Mouse (Mus musculus): Measurements from ENCODE around the gene Cd8b1.
A peak's percentile ranks its signal among the peaks of the same experiment; 100 is the strongest.

DNA sequence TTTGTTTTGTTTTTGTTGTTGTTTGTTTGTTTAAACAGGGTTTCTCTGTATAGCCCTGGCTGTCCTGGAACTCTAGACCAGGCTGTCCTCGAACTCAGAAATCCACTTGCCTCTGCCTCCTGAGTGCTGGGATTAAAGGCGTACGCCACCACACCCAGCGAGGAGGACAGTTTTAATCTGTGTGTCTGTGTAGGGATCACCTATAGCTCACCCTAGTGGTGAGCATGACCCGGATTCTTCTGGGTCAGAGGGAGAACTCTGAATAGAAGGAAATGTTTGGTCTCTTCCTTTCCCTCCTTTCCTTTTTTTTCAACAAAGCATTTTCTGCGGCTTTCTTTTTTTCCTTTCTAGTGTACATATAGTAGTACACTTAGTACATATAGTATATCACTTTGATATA, 27.3 kb upstream of the Cd8b1 start:
- TF ChIP-seq CTCF (IDR thresholded peaks at IDR 0.05), result peak; percentile 41
- TF ChIP-seq POLR2A (IDR thresholded peaks at IDR 0.05; ENCODE audit: insufficient read depth, low read depth, low read length), result no peak
- no peak for TF ChIP-seq EP300 (IDR thresholded peaks at IDR 0.05; ENCODE audit: insufficient read depth, low read depth, low read length)

Measured in heart, adult 2 months (tissue).